Mouse (Mus musculus): ENCODE measurements around the gene Ly6g6f.
A peak's percentile ranks its signal among the peaks of the same experiment; 100 is the strongest.

Gene Ly6g6f

GRCm38 (mm10) chr17:35105740-35106389 lies 20.5 kb upstream of the Ly6g6f start:
- DNase-seq (ENCODE audit: inconsistent ontology term), result peak; percentile 51

GRCm38 (mm10) chr17:35104754-35105153 lies 19.3 kb upstream of the Ly6g6f start:
- DNase-seq (ENCODE audit: inconsistent ontology term), result no peak

GRCm38 (mm10) chr17:35104079-35104478 lies 18.7 kb upstream of the Ly6g6f start:
- no peak for DNase-seq (ENCODE audit: inconsistent ontology term)

GRCm38 (mm10) chr17:35103221-35103690 lies 17.8 kb upstream of the Ly6g6f start:
- DNase-seq (ENCODE audit: inconsistent ontology term), result no peak

GRCm38 (mm10) chr17:35102299-35102698 lies 16.9 kb upstream of the Ly6g6f start:
- DNase-seq (ENCODE audit: inconsistent ontology term), result no peak

GRCm38 (mm10) chr17:35101161-35101560 lies 15.8 kb upstream of the Ly6g6f start:
- DNase-seq (ENCODE audit: inconsistent ontology term), result no peak

GRCm38 (mm10) chr17:35100196-35100765 lies 14.9 kb upstream of the Ly6g6f start:
- no peak for DNase-seq (ENCODE audit: inconsistent ontology term)

GRCm38 (mm10) chr17:35097164-35097655 lies 11.8 kb upstream of the Ly6g6f start:
- no peak for DNase-seq (ENCODE audit: inconsistent ontology term)

GRCm38 (mm10) chr17:35096597-35096996 lies 11.2 kb upstream of the Ly6g6f start:
- DNase-seq (ENCODE audit: inconsistent ontology term), result no peak

- DNase-seq (ENCODE audit: inconsistent ontology term), result no peak
These were observed 9.3 kb upstream of the Ly6g6f start for GRCm38 (mm10) chr17:35094475-35095365.

GRCm38 (mm10) chr17:35092403-35093198 lies 7.2 kb upstream of the Ly6g6f start:
- DNase-seq (ENCODE audit: inconsistent ontology term), result no peak

GRCm38 (mm10) chr17:35090166-35090932 lies 4.9 kb upstream of the Ly6g6f start:
- DNase-seq (ENCODE audit: inconsistent ontology term), result peak; percentile 40

- DNase-seq (ENCODE audit: inconsistent ontology term), result peak; percentile 96
These were observed 3.6 kb upstream of the Ly6g6f start, which contains the start of gene Abhd16a for GRCm38 (mm10) chr17:35088825-35089644. Gene Abhd16a (plus strand): TSS chr17:35089263.

- DNase-seq (ENCODE audit: inconsistent ontology term), result no peak
These were observed 2.7 kb upstream of the Ly6g6f start for GRCm38 (mm10) chr17:35088151-35088550.

GRCm38 (mm10) chr17:35083929-35084497 lies 1.4 kb downstream of the Ly6g6f start:
- DNase-seq (ENCODE audit: inconsistent ontology term), result no peak

- no peak for DNase-seq (ENCODE audit: inconsistent ontology term)
These were observed 2.4 kb downstream of the Ly6g6f start for GRCm38 (mm10) chr17:35082841-35083576.

- DNase-seq (ENCODE audit: inconsistent ontology term), result no peak
These were observed 4.7 kb downstream of the Ly6g6f start for GRCm38 (mm10) chr17:35080710-35081109.

GRCm38 (mm10) chr17:35080248-35080647 lies 5.2 kb downstream of the Ly6g6f start:
- no peak for DNase-seq (ENCODE audit: inconsistent ontology term)

GRCm38 (mm10) chr17:35079778-35080177 lies 5.6 kb downstream of the Ly6g6f start:
- DNase-seq (ENCODE audit: inconsistent ontology term), result no peak

All from Muller cell, postnatal 12 days (primary cell).